Mouse (Mus musculus) mouse embryonic stem cell (cell line): ENCODE measurements around the gene Plpp1.

Experiments used
- in situ Hi-C, 2 experiments: fragments of 300-500 bp; cut with MboI; formaldehyde crosslinking; loops; 1 replicate in 1 of 2; 3 replicates in 1 of 2; pipeline ENCODE4 v1.14.3; 2019 to 2020; ENCODE audit warnings: low sequenced_read_pairs in 2 of 2, low pct_unique_long_range_greater_than_20kb in 1 of 2, mixed read lengths in 1 of 2; ENCODE audit not compliant: unreplicated experiment in 1 of 2

The Plpp1 gene

DNA sequence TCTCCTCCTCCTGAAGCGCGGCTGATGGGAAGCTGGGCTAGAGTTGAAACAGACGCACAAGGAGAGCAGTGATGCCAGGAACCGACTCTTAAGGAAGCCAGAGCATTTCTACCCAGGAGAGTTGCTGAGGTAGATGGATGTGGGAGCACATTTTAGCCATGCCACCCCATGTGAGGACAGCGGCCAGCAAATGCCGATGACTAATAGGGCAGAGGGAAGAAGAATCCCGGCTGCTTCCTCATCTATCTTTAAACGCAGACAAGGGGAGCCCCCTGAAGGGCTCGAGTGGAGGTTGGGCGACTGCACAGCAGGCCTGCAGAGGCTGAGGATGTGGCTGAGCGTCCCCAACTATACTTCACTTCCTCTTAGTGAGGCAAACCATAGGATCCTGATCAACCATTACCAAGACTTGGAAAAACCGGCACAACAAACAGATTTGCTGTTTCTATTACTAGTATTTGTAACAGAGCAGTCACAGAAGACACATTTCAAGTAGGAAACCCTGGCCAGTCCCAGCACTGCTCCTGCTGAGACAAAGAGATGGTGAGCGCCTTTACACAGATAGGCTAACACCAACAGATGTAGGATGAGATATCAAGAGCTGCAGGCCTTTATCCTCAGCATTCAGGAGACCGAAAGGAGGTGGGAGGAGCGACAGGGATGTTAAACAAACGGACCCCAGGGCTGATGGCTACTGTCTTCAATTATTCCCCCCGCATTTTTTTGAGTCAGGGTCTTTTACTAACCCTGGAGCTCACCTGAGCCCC is 71.1 kb downstream of the Plpp1 start:
- in situ Hi-C loops, result loop anchor here in 1 of 2 experiments (10.0 kb wide), 1 partner anchor 187 kb away; no protein-coding TSS in a partner anchor

GRCm38 (mm10) chr13:112887234-112887633 is 86.6 kb downstream of the Plpp1 start:
- in situ Hi-C loops, result no loop called here

DNA sequence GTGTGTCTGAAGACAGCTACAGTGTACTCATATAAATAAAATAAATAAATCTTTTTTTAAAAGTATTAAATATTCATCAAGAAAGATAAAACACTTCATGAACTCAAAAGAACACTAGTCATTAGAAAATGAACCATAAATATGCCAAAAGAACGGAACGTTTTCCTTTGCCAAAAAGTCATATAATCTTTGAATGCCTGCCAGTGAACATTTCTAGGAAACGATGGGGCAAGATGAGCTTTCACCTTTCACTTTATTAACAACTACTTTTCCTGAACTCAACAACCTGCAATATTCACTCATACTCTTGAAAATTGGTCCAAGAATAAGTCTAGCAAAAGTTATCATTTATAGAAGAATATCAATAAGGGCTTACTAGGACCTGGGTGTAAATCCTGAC is 101.6 kb downstream of the Plpp1 start:
- in situ Hi-C loops, result no loop called here

GRCm38 (mm10) chr13:112909663-112910062 is 109.1 kb downstream of the Plpp1 start:
- in situ Hi-C loops, result no loop called here

DNA sequence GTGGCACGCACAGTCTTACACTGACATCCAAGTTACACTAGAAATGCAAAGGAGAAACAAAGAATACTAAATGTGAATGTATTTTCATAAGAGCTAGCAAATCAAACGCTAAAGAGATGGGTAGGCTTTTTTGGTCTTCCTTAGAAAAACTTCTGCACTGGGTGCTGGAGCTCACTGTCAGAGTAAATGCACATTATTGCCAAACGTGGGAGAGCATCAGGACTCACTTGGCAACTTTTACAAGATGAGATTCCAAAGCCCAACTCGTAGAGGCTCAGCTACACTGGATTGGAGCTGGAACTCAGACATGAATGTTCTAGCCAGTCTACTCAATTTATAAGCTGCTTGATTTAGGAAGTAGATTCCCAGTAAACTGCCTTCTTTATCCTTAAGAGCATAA is 109.8 kb downstream of the Plpp1 start:
- in situ Hi-C loops, result no loop called here
